Mouse (Mus musculus): Measurements from ENCODE around the gene Helz.

GRCm38 (mm10) chr11:107592575-107592974 is 44.8 kb downstream of the Helz start:
- no peak for TF ChIP-seq ZC3H11A (IDR thresholded peaks at IDR 0.05; ENCODE audit: borderline replicate concordance, low read depth, low read length)
- no peak for TF ChIP-seq ZNF384 (IDR thresholded peaks at IDR 0.05; ENCODE audit: low read depth, low read length)
- no peak for TF ChIP-seq CHD2 (IDR thresholded peaks at IDR 0.05; ENCODE audit: low read depth, low read length)
